Mouse (Mus musculus): ENCODE measurements around the gene Kcne4. TPM values are rescaled to one million over a fixed set of nuclear protein-coding genes. Genes with fewer than 3 reads are reported as not detected.

The Kcne4 gene
- total and polyA plus RNA-seq, 2 experiments from 2014 or later, result 3.5 to 3.9 TPM

- ATAC-seq (ENCODE audit: insufficient read depth, low read depth) (peak; percentile 89), DNase-seq (ENCODE audit: low spot score) (peak; percentile 76)
- Histone ChIP-seq H3K9me3 (replicated peaks; ENCODE audit: control insufficient read depth, low read length) (no peaks in the 10 kb centered on the region), H3K27me3 (ENCODE audit: control insufficient read depth, insufficient read depth, low read length) (no peaks in the 10 kb centered on the region), H3K4me1 (ENCODE audit: control insufficient read depth, insufficient read depth) (peaks cover 30% of the 10 kb centered on the region), H3K27ac (ENCODE audit: low read depth) (peak overlapping the region; percentile 73), H3K9ac (replicated peaks; ENCODE audit: low read depth, low read length) (no peak overlapping the region), H3K36me3 (replicated peaks; ENCODE audit: control insufficient read depth, insufficient read depth, low read length) (no peaks in the 10 kb centered on the region), H3K4me3 (ENCODE audit: low read depth, low read length) (no peak overlapping the region), H3K4me2 (ENCODE audit: low read depth, low read length) (no peak overlapping the region)
- 27% methylated on average over 7 of the region's 7 CpGs for whole genome bisulfite sequencing
- peak; percentile 57; the same call in 1 of the 2 replicates for TF ChIP-seq EP300 (IDR thresholded peaks at IDR 0.05; ENCODE audit: low read depth)
- TF ChIP-seq CTCF (IDR thresholded peaks at IDR 0.05; ENCODE audit: low read depth), result no peak
Measured at GRCm38 (mm10) chr1:78860056-78860455, 43.5 kb downstream of the Kcne4 start.

- 58% methylated on average over 1 of the region's 1 CpGs for WGBS
Measured at GRCm38 (mm10) chr1:78862281-78862680, 45.7 kb downstream of the Kcne4 start.

DNA sequence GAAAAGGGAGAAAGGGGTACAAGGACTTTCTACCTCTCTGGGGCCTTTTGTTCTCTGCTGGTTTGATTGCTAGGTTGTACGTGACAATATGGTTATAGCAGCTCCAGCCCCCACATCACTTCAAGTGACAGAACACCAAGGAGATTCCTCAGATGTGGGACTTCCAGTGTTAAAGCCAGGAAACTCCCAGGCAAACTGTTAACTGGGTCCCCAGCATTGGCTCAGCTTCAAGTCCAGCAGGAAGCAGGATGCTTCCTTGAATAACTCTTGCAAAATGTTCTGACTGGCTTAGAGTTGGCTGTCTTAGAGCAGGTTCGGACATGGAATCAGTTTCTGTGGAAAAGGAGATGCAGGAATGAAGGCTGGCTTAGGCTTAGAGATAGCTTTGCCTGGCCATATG lies 47.3 kb downstream of the Kcne4 start:
- Histone ChIP-seq H3K27ac (ENCODE audit: low read depth) (peak overlapping the region; percentile 83), H3K36me3 (replicated peaks; ENCODE audit: control insufficient read depth, insufficient read depth, low read length) (no peaks in the 10 kb centered on the region), H3K4me1 (ENCODE audit: control insufficient read depth, insufficient read depth) (peaks cover 32% of the 10 kb centered on the region), H3K4me2 (ENCODE audit: low read depth, low read length) (no peak overlapping the region), H3K4me3 (ENCODE audit: low read depth, low read length) (no peak overlapping the region), H3K9me3 (replicated peaks; ENCODE audit: control insufficient read depth, low read length) (no peaks in the 10 kb centered on the region), H3K9ac (replicated peaks; ENCODE audit: low read depth, low read length) (no peak overlapping the region), H3K27me3 (ENCODE audit: control insufficient read depth, insufficient read depth, low read length) (no peaks in the 10 kb centered on the region)
- ATAC-seq (ENCODE audit: insufficient read depth, low read depth) (peak; percentile 52), DNase-seq (ENCODE audit: low spot score) (peak; percentile 53)
- TF ChIP-seq EP300 (IDR thresholded peaks at IDR 0.05; ENCODE audit: low read depth) (no peak), CTCF (IDR thresholded peaks at IDR 0.05; ENCODE audit: low read depth) (no peak)
- WGBS, result 42% methylated on average over 2 of the region's 2 CpGs

More at GRCm38 (mm10) chr1:78862281-78862680, 45.7 kb downstream of the Kcne4 start:
- no peak for ATAC-seq (ENCODE audit: insufficient read depth, low read depth)
- Histone ChIP-seq H3K9ac (replicated peaks; ENCODE audit: low read depth, low read length) (no peak overlapping the region), H3K9me3 (replicated peaks; ENCODE audit: control insufficient read depth, low read length) (no peaks in the 10 kb centered on the region), H3K27me3 (ENCODE audit: control insufficient read depth, insufficient read depth, low read length) (no peaks in the 10 kb centered on the region), H3K4me3 (ENCODE audit: low read depth, low read length) (no peak overlapping the region), H3K27ac (ENCODE audit: low read depth) (no peak overlapping the region), H3K4me2 (ENCODE audit: low read depth, low read length) (no peak overlapping the region), H3K4me1 (ENCODE audit: control insufficient read depth, insufficient read depth) (peaks cover 32% of the 10 kb centered on the region), H3K36me3 (replicated peaks; ENCODE audit: control insufficient read depth, insufficient read depth, low read length) (no peaks in the 10 kb centered on the region)
- TF ChIP-seq EP300 (IDR thresholded peaks at IDR 0.05; ENCODE audit: low read depth), result no peak
- TF ChIP-seq CTCF (IDR thresholded peaks at IDR 0.05; ENCODE audit: low read depth), result no peak
- peak; percentile 41 for DNase-seq (ENCODE audit: low spot score)

- Histone ChIP-seq H3K4me1 (ENCODE audit: control insufficient read depth, insufficient read depth) (peaks cover 32% of the 10 kb centered on the region), H3K27me3 (ENCODE audit: control insufficient read depth, insufficient read depth, low read length) (no peaks in the 10 kb centered on the region), H3K9ac (replicated peaks; ENCODE audit: low read depth, low read length) (no peak overlapping the region), H3K9me3 (replicated peaks; ENCODE audit: control insufficient read depth, low read length) (no peaks in the 10 kb centered on the region), H3K4me3 (ENCODE audit: low read depth, low read length) (no peak overlapping the region), H3K27ac (ENCODE audit: low read depth) (peak overlapping the region; percentile 83), H3K36me3 (replicated peaks; ENCODE audit: control insufficient read depth, insufficient read depth, low read length) (no peaks in the 10 kb centered on the region), H3K4me2 (ENCODE audit: low read depth, low read length) (no peak overlapping the region)
- DNase-seq (ENCODE audit: low spot score), result no peak
- 50% methylated on average over 6 of the region's 6 CpGs for WGBS
- ATAC-seq (ENCODE audit: insufficient read depth, low read depth), result peak; percentile 20; the same call in 1 of the 2 replicates
- no peak for TF ChIP-seq EP300 (IDR thresholded peaks at IDR 0.05; ENCODE audit: low read depth)
- no peak for TF ChIP-seq CTCF (IDR thresholded peaks at IDR 0.05; ENCODE audit: low read depth)
Measured at GRCm38 (mm10) chr1:78864351-78864750, 47.8 kb downstream of the Kcne4 start.

- peak overlapping the region; percentile 83 for H3K27ac ChIP-seq (ENCODE audit: low read depth)
- no peak overlapping the region for H3K4me2 ChIP-seq (ENCODE audit: low read depth, low read length)
- ATAC-seq (ENCODE audit: insufficient read depth, low read depth) (no peak), DNase-seq (ENCODE audit: low spot score) (no peak)
- H3K9ac ChIP-seq (replicated peaks; ENCODE audit: low read depth, low read length), result no peak overlapping the region
- peaks cover 32% of the 10 kb centered on the region for H3K4me1 ChIP-seq (ENCODE audit: control insufficient read depth, insufficient read depth)
- H3K4me3 ChIP-seq (ENCODE audit: low read depth, low read length), result no peak overlapping the region
- 69% methylated on average over 4 of the region's 4 CpGs for WGBS
- H3K9me3 ChIP-seq (replicated peaks; ENCODE audit: control insufficient read depth, low read length), result no peaks in the 10 kb centered on the region
- TF ChIP-seq CTCF (IDR thresholded peaks at IDR 0.05; ENCODE audit: low read depth) (no peak), EP300 (IDR thresholded peaks at IDR 0.05; ENCODE audit: low read depth) (no peak)
- H3K27me3 ChIP-seq (ENCODE audit: control insufficient read depth, insufficient read depth, low read length), result no peaks in the 10 kb centered on the region
- no peaks in the 10 kb centered on the region for H3K36me3 ChIP-seq (replicated peaks; ENCODE audit: control insufficient read depth, insufficient read depth, low read length)
Measured at GRCm38 (mm10) chr1:78864799-78865346, 48.3 kb downstream of the Kcne4 start.

GRCm38 (mm10) chr1:78865991-78866390 lies 49.4 kb downstream of the Kcne4 start:
- Histone ChIP-seq H3K9me3 (replicated peaks; ENCODE audit: control insufficient read depth, low read length) (no peaks in the 10 kb centered on the region), H3K4me3 (ENCODE audit: low read depth, low read length) (no peak overlapping the region), H3K27me3 (ENCODE audit: control insufficient read depth, insufficient read depth, low read length) (no peaks in the 10 kb centered on the region), H3K4me1 (ENCODE audit: control insufficient read depth, insufficient read depth) (peaks cover 32% of the 10 kb centered on the region), H3K27ac (ENCODE audit: low read depth) (no peak overlapping the region), H3K4me2 (ENCODE audit: low read depth, low read length) (no peak overlapping the region), H3K36me3 (replicated peaks; ENCODE audit: control insufficient read depth, insufficient read depth, low read length) (no peaks in the 10 kb centered on the region), H3K9ac (replicated peaks; ENCODE audit: low read depth, low read length) (no peak overlapping the region)
- TF ChIP-seq CTCF (IDR thresholded peaks at IDR 0.05; ENCODE audit: low read depth) (no peak), EP300 (IDR thresholded peaks at IDR 0.05; ENCODE audit: low read depth) (no peak)
- 88% methylated on average over 5 of the region's 5 CpGs for WGBS
- ATAC-seq (ENCODE audit: insufficient read depth, low read depth) (no peak), DNase-seq (ENCODE audit: low spot score) (no peak)
